Mouse (Mus musculus) adrenal gland, postnatal 36 days (tissue): ENCODE data around the gene Washc4. TPM values are rescaled to one million over a fixed set of nuclear protein-coding genes. Genes with fewer than 3 reads are reported as not detected.
"Not testable (repeated sequence)": the region's sequence is repeated elsewhere in the genome, so short reads cannot be mapped to it uniquely, and the experiment has no call there.

Experiments used
- DNase-seq, 2 experiments: peaks; one replicate each; pipeline ENCODE4 v3.0.0; 2021; ENCODE audit warnings: mixed read lengths in 1 of 2
- long read RNA-seq, 2 experiments: library from polyadenylated mRNA; stranded (forward); transcript quantifications; one replicate each; pipeline ENCODE4 v2.0.0; 2021; ENCODE audit warnings: borderline sequencing depth in 2 of 2
- total RNA-seq, 2 experiments: library from RNA; stranded (reverse); gene quantifications; 2 replicates each; pipeline ENCODE4 v1.2.3; 2021

The Washc4 gene
- 10 to 100 TPM; 26.1 to 29.8 TPM for total RNA-seq
- long read RNA-seq, experiment 1, partial matches to known transcripts = 17 of 25 reads
- long read RNA-seq, experiment 1, other reads (novel, unspliced or antisense) = 8 of 25 reads
- long read RNA-seq, experiment 2, full-length matches to known transcripts = 1 of 2 reads
- long read RNA-seq, experiment 2, partial matches to known transcripts = 0 of 2 reads
- long read RNA-seq, experiment 2, other reads (novel, unspliced or antisense) = 1 of 2 reads

GRCm38 (mm10) chr10:83543439-83544102 is at the start of gene Washc4:
Gene Washc4 (plus strand): TSS chr10:83543752.
- DNase-seq = peak; percentile 98 to 99

GRCm38 (mm10) chr10:83497321-83497720 is 46.2 kb upstream of the Washc4 start:
- DNase-seq = no peak

GRCm38 (mm10) chr10:83508962-83509660 is 34.4 kb upstream of the Washc4 start:
- DNase-seq = peak; percentile 5 to 14

GRCm38 (mm10) chr10:83511304-83511703 is 32.2 kb upstream of the Washc4 start:
- DNase-seq = no peak

- no peak for DNase-seq
Measured at GRCm38 (mm10) chr10:83513736-83514135, 29.8 kb upstream of the Washc4 start.

GRCm38 (mm10) chr10:83520990-83521389 is 22.6 kb upstream of the Washc4 start:
- DNase-seq = no peak

- DNase-seq = not testable (repeated sequence)
Measured at GRCm38 (mm10) chr10:83524238-83524637, 19.3 kb upstream of the Washc4 start.

- no peak for DNase-seq
Measured at GRCm38 (mm10) chr10:83530384-83530967, 13.1 kb upstream of the Washc4 start.

- DNase-seq = peak; percentile 65 to 81
Measured at GRCm38 (mm10) chr10:83533258-83533909, 10.2 kb upstream of the Washc4 start.

- DNase-seq = peak; percentile 88 to 91
Measured at GRCm38 (mm10) chr10:83533910-83534283, 9.7 kb upstream of the Washc4 start, which contains the start of gene Aldh1l2. Gene Aldh1l2 (minus strand): TSS chr10:83534140.

- no peak for DNase-seq
Measured at GRCm38 (mm10) chr10:83536436-83536835, 7.1 kb upstream of the Washc4 start.

- DNase-seq = no peak
Measured at GRCm38 (mm10) chr10:83539311-83539980, 4.1 kb upstream of the Washc4 start.

- DNase-seq = no peak
Measured at GRCm38 (mm10) chr10:83540092-83540491, 3.5 kb upstream of the Washc4 start.

- DNase-seq = no peak
Measured at GRCm38 (mm10) chr10:83542241-83542640, 1.3 kb upstream of the Washc4 start.

GRCm38 (mm10) chr10:83544103-83544479 is 539 bp downstream of the Washc4 start:
- peak; percentile 73 to 77 for DNase-seq

- no peak for DNase-seq
Measured at GRCm38 (mm10) chr10:83545341-83545740, 1.8 kb downstream of the Washc4 start.

GRCm38 (mm10) chr10:83563005-83563404 is 19.5 kb downstream of the Washc4 start:
- no peak for DNase-seq

GRCm38 (mm10) chr10:83565449-83566441 is 22.2 kb downstream of the Washc4 start:
- DNase-seq = no peak

GRCm38 (mm10) chr10:83590801-83591200 is 47.2 kb downstream of the Washc4 start:
- DNase-seq = no peak

- DNase-seq = no peak
Measured at GRCm38 (mm10) chr10:83592616-83593015, 49.1 kb downstream of the Washc4 start.
